Mouse (Mus musculus) ES-CJ7 (cell line): ENCODE results near the gene Tenm3.

Experiments used
- DNase-seq: peaks from one replicate; pipeline ENCODE4 v3.0.0; 2011; ENCODE audit warnings: low read depth, low spot score

Gene Tenm3

GRCm38 (mm10) chr8:48843931-48844285 lies at the start of gene Tenm3:
Gene Tenm3, minus strand, starts transcription at chr8:48843951.
- DNase-seq = peak; percentile 76

GRCm38 (mm10) chr8:48890216-48890765 lies 46.5 kb upstream of the Tenm3 start:
- DNase-seq = no peak

- DNase-seq = no peak
These were observed 40.5 kb upstream of the Tenm3 start for GRCm38 (mm10) chr8:48884270-48884669.

GRCm38 (mm10) chr8:48880585-48880984 lies 36.8 kb upstream of the Tenm3 start:
- no peak for DNase-seq

GRCm38 (mm10) chr8:48865972-48866371 lies 22.2 kb upstream of the Tenm3 start:
- DNase-seq = no peak

GRCm38 (mm10) chr8:48865485-48865884 lies 21.7 kb upstream of the Tenm3 start:
- DNase-seq = no peak

GRCm38 (mm10) chr8:48850223-48851010 lies 6.7 kb upstream of the Tenm3 start:
- no peak for DNase-seq

GRCm38 (mm10) chr8:48849091-48849616 lies 5.4 kb upstream of the Tenm3 start:
- no peak for DNase-seq

- peak; percentile 40 for DNase-seq
These were observed 1.2 kb upstream of the Tenm3 start for GRCm38 (mm10) chr8:48844961-48845360.

GRCm38 (mm10) chr8:48844370-48844905 lies 687 bp upstream of the Tenm3 start:
- peak; percentile 23 for DNase-seq

GRCm38 (mm10) chr8:48842991-48843930 lies 490 bp downstream of the Tenm3 start:
- DNase-seq = peak; percentile 81

GRCm38 (mm10) chr8:48842516-48842990 lies 1.2 kb downstream of the Tenm3 start:
- no peak for DNase-seq

GRCm38 (mm10) chr8:48842035-48842434 lies 1.7 kb downstream of the Tenm3 start:
- no peak for DNase-seq

- no peak for DNase-seq
These were observed 8.0 kb downstream of the Tenm3 start for GRCm38 (mm10) chr8:48835745-48836144.

- peak; percentile 68 for DNase-seq
These were observed 16.3 kb downstream of the Tenm3 start for GRCm38 (mm10) chr8:48827454-48827853.

GRCm38 (mm10) chr8:48825666-48826065 lies 18.1 kb downstream of the Tenm3 start:
- no peak for DNase-seq

- no peak for DNase-seq
These were observed 21.5 kb downstream of the Tenm3 start for GRCm38 (mm10) chr8:48822291-48822690.

GRCm38 (mm10) chr8:48819962-48820361 lies 23.8 kb downstream of the Tenm3 start:
- DNase-seq = no peak

GRCm38 (mm10) chr8:48819348-48819747 lies 24.4 kb downstream of the Tenm3 start:
- DNase-seq = no peak

GRCm38 (mm10) chr8:48816941-48817340 lies 26.8 kb downstream of the Tenm3 start:
- DNase-seq = peak; percentile 85

- peak; percentile 78 for DNase-seq
These were observed 31.5 kb downstream of the Tenm3 start for GRCm38 (mm10) chr8:48812196-48812741.
